Mouse (Mus musculus) C2C12 (cell line): ENCODE measurements at regions not wholly inside any gene's neighbourhood (a gene's known extent, or its start where the extent isn't known, plus 50 kb on each side); places are given as distances from the start of the nearest gene placed in this dataset.
"Not testable (repeated sequence)": the region's sequence is repeated elsewhere in the genome, so short reads cannot be mapped to it uniquely, and the experiment has no call there.

Experiments used
- H3K27me3 ChIP-seq: one replicate; pipeline ENCODE4 v1.6.1; 2011; ENCODE audit not compliant: control insufficient read depth, insufficient read depth, insufficient read length
- H3K36me3 ChIP-seq: one replicate; pipeline ENCODE4 v1.6.1; 2011; ENCODE audit not compliant: control insufficient read depth, insufficient read depth
- H3K4me3 ChIP-seq: one replicate; pipeline ENCODE4 v1.5.1; 2011; ENCODE audit warnings: mild to moderate bottlenecking, control low read depth; ENCODE audit not compliant: poor library complexity, insufficient read depth, severe bottlenecking
- H3K79me2 ChIP-seq: one replicate; pipeline ENCODE4 v1.6.1; 2011; ENCODE audit not compliant: control insufficient read depth, insufficient read depth
- H3K79me3 ChIP-seq: one replicate; pipeline ENCODE4 v1.6.1; 2011; ENCODE audit warnings: low read depth, control low read depth
- H3ac ChIP-seq: one replicate; pipeline ENCODE3; 2011; ENCODE audit warnings: low read depth; ENCODE audit not compliant: control insufficient read depth, insufficient read length
- CEBPB ChIP-seq: IDR thresholded peaks from one replicate; pipeline ENCODE4 v1.6.1; 2011; ENCODE audit warnings: low read depth, mild to moderate bottlenecking, control low read depth, moderate library complexity
- CTCF ChIP-seq: IDR thresholded peaks from one replicate; pipeline ENCODE4 v1.5.1; 2011; ENCODE audit not compliant: control insufficient read depth, insufficient read depth, insufficient read length
- FOSL1 ChIP-seq: IDR thresholded peaks from one replicate; pipeline ENCODE4 v1.8.0; 2011; ENCODE audit warnings: mild to moderate bottlenecking, low read length; ENCODE audit not compliant: poor library complexity, insufficient read depth, severe bottlenecking
- MAX ChIP-seq: IDR thresholded peaks from one replicate; pipeline ENCODE4 v1.6.1; 2011; ENCODE audit warnings: mild to moderate bottlenecking, control low read depth
- MYOD1 ChIP-seq: IDR thresholded peaks from one replicate; pipeline ENCODE4 v1.6.1; 2011; ENCODE audit warnings: low read depth; ENCODE audit not compliant: control insufficient read depth, insufficient read length
- MYOG ChIP-seq: IDR thresholded peaks from one replicate; pipeline ENCODE4 v1.6.1; 2011; ENCODE audit not compliant: control insufficient read depth, insufficient read length; ENCODE audit errors: extremely low read depth
- USF1 ChIP-seq: IDR thresholded peaks from one replicate; pipeline ENCODE4 v1.6.1; 2011; ENCODE audit warnings: low read depth, mild to moderate bottlenecking, control low read depth, moderate library complexity

DNA sequence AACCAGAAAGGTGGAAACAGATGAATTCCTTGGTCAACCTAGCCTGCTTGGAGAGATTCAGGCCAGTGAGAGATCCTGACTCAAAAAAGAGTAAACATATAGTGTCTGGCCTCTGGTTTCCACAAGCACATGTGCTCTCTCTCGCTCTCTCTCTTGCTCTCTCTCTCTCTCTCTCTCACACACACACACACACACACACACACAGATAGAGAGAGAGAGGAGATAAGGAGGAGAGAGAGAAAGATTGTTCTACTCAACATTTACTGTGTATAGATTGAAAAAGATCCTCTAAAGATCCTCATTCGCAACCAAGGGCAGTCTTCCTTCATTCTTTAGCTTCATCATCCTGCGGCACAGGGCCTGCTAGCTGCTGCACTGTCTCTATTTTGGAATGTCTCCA lies 54.9 kb upstream of the Cdyl start:
- Histone ChIP-seq H3K36me3 (no peaks in the 10 kb centered on the region), H3K27me3 (no peaks in the 10 kb centered on the region), H3K4me3 (no peak overlapping the region), H3K79me3 (no peaks in the 10 kb centered on the region), H3K79me2 (no peaks in the 10 kb centered on the region), H3ac (no peak overlapping the region)
- TF ChIP-seq MAX (no peak), CTCF (no peak), USF1 (no peak), MYOD1 (no peak), CEBPB (no peak), MYOG (no peak), FOSL1 (no peak)

DNA sequence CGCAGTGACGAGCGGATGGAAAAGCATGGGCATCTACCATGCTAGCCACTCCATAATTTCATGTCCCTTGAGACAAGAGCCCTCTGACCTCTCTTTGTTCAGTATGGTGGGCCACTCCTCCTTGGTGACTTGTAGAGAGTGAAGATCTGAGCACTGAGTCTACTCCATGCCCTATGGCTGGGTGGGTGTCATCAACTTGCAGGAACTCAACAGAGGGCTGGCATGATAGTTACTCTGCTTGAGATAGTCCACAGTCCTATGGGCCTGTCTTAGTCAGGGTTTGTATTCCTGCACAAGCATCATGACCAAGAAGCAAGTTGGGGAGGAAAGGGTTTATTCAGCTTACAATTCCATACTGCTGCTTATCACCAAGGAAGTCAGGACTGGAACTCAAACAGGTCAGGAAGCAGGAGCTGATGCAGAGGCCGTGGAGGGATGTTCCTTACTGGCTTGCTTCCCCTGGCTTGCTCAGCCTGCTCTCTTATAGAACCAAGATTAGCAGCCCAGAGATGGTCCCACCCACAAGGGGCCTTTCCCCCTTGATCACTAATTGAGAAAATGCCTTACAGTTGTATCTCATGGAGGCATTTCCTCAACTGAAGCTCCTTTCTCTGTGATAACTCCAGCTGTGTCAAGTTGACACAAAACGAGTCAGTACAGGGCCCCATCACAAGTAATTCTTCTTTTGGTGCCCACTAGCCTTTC lies 52.6 kb upstream of the Cdyl start:
- H3K79me2 ChIP-seq, H3ac ChIP-seq, H3K79me3 ChIP-seq, H3K27me3 ChIP-seq, H3K4me3 ChIP-seq, H3K36me3 ChIP-seq: not testable (repeated sequence)

DNA sequence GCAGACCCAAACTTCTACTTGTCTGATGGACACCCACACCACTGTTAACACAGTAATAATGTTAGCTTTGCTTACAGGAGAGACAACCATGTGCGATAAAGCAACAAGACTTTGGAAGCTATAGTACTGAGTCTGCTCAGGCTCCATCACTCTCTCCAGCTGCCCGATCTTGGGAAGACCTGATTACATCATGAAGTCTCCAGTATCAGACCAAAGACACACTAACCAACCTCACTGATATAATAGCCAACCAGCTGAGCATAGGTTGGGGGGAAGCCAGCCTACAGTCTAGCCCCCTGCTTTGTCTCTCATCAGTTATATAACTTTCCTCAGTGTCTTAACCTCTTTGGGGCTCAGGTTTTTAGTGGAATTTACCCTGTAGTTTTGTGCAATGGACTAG lies 51.9 kb upstream of the Cdyl start:
- TF ChIP-seq FOSL1 = no peak
- no peak for TF ChIP-seq MAX
- TF ChIP-seq MYOD1 = no peak
- no peak for TF ChIP-seq CEBPB
- H3ac ChIP-seq = no peak overlapping the region
- no peaks in the 10 kb centered on the region for H3K36me3 ChIP-seq
- no peak overlapping the region for H3K4me3 ChIP-seq
- no peaks in the 10 kb centered on the region for H3K79me2 ChIP-seq
- no peaks in the 10 kb centered on the region for H3K27me3 ChIP-seq
- H3K79me3 ChIP-seq = no peaks in the 10 kb centered on the region
